Mouse (Mus musculus) layer of hippocampus, postnatal 36 days (tissue): ENCODE results near the gene Zfp385c. TPM values are rescaled to one million over a fixed set of nuclear protein-coding genes. Genes with fewer than 3 reads are reported as not detected.
"Not testable (repeated sequence)": the region's sequence is repeated elsewhere in the genome, so short reads cannot be mapped to it uniquely, and the experiment has no call there.

Experiments used
- DNase-seq, 2 experiments: peaks; one replicate each; pipeline ENCODE4 v3.0.0; 2022
- total RNA-seq, 2 experiments: library from RNA; stranded (reverse); gene quantifications; 2 replicates each; pipeline ENCODE4 v1.2.3; 2021

Zfp385c gene
- total RNA-seq, 2 experiments from 2014 or later = 0.15 to 0.66 TPM

GRCm38 (mm10) chr11:100687265-100687664 lies 5.0 kb downstream of the Zfp385c start:
- no peak for DNase-seq

- DNase-seq = no peak
These were observed 6.9 kb downstream of the Zfp385c start for GRCm38 (mm10) chr11:100685371-100685770.

GRCm38 (mm10) chr11:100684084-100684483 lies 8.2 kb downstream of the Zfp385c start:
- no peak for DNase-seq

- no peak for DNase-seq
These were observed 9.7 kb downstream of the Zfp385c start for GRCm38 (mm10) chr11:100682526-100682925.

GRCm38 (mm10) chr11:100681826-100682225 lies 10.4 kb downstream of the Zfp385c start:
- DNase-seq = no peak

- DNase-seq = peak in 1 of 2 experiments; percentile 4
These were observed 14.4 kb downstream of the Zfp385c start for GRCm38 (mm10) chr11:100677810-100678209.

GRCm38 (mm10) chr11:100673169-100673568 lies 19.1 kb downstream of the Zfp385c start:
- DNase-seq = no peak

GRCm38 (mm10) chr11:100671956-100672355 lies 20.3 kb downstream of the Zfp385c start:
- no peak for DNase-seq

GRCm38 (mm10) chr11:100671049-100671448 lies 21.2 kb downstream of the Zfp385c start:
- no peak for DNase-seq

GRCm38 (mm10) chr11:100659806-100660205 lies 32.4 kb downstream of the Zfp385c start:
- no peak for DNase-seq

GRCm38 (mm10) chr11:100656458-100656857 lies 35.8 kb downstream of the Zfp385c start:
- no peak for DNase-seq

- DNase-seq = not testable (repeated sequence)
These were observed 36.7 kb downstream of the Zfp385c start for GRCm38 (mm10) chr11:100655589-100655988.

- no peak for DNase-seq
These were observed 40.5 kb downstream of the Zfp385c start for GRCm38 (mm10) chr11:100651748-100652147.

GRCm38 (mm10) chr11:100651205-100651604 lies 41.0 kb downstream of the Zfp385c start:
- DNase-seq = no peak

GRCm38 (mm10) chr11:100648405-100648804 lies 43.9 kb downstream of the Zfp385c start:
- no peak for DNase-seq

- no peak for DNase-seq
These were observed 46.0 kb downstream of the Zfp385c start for GRCm38 (mm10) chr11:100646265-100646664.

- no peak for DNase-seq
These were observed 48.4 kb downstream of the Zfp385c start for GRCm38 (mm10) chr11:100643612-100644575.

GRCm38 (mm10) chr11:100640159-100640906 lies 51.9 kb downstream of the Zfp385c start:
- peak; percentile 32 to 35 for DNase-seq

GRCm38 (mm10) chr11:100634530-100634929 lies 57.7 kb downstream of the Zfp385c start:
- DNase-seq = no peak

- DNase-seq = no peak
These were observed 63.3 kb downstream of the Zfp385c start for GRCm38 (mm10) chr11:100628862-100629352.

- DNase-seq = no peak
These were observed 64.2 kb downstream of the Zfp385c start for GRCm38 (mm10) chr11:100628056-100628455.

GRCm38 (mm10) chr11:100626701-100627195 lies 65.5 kb downstream of the Zfp385c start:
- DNase-seq = peak; percentile 49 to 60
